Mouse (Mus musculus): ENCODE data around the gene Rmnd5a.

DNA sequence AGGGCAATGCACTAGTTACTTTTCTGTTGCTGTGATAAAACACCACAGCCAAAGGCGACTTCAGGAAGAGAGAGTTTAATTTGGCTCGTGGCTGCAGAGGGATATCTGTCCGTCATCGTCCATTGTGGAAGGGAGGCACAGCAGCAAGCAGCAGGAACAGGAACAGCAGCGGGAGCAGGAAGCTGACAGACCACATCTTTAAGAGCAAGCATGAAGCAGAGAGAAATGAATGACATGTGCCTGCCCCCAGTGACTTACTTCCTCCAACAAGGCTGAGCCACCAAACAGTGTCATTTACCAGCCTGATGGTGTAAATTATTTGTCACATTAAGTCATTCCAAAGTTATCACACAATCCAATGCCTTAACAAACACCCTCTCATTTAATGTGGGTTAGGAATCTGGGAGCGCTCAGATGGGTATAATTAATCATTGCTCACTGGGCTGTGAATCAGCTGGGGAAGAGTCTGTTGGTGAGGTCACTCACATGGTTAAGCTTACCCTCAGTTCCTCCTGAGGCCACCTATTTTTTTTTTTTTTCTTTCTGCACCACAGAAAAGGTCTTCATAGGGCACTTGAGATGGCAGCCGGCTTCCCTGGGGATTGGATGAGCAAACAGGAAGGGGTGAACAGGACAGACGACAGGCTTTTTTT is 17.6 kb upstream of the Rmnd5a start:
- no peak for TF ChIP-seq TAL1 (IDR thresholded peaks at IDR 0.05; ENCODE audit: low read length)
- TF ChIP-seq GATA1 (IDR thresholded peaks at IDR 0.05; ENCODE audit: low read length), result no peak

Measured in erythroblast, embryonic 14.5 days (primary cell).